Mouse (Mus musculus): ENCODE data around the gene Pkig.

- TF ChIP-seq E2F4 (IDR thresholded peaks at IDR 0.05; ENCODE audit: borderline replicate concordance, low read depth, low read length) (no peak), ZNF384 (IDR thresholded peaks at IDR 0.05; ENCODE audit: low read depth, low read length) (no peak), SIN3A (IDR thresholded peaks at IDR 0.05; ENCODE audit: low read length) (no peak), POLR2A (IDR thresholded peaks at IDR 0.05; ENCODE audit: control insufficient read depth in 1 of 2, insufficient read depth in 1 of 2, low read depth in 1 of 2, low read length in 2 of 2, poor library complexity in 1 of 2) (no peak; a peak in 1 of 4 replicates), NELFE (IDR thresholded peaks at IDR 0.05; ENCODE audit: low read depth, low read length) (no peak), ELF1 (IDR thresholded peaks at IDR 0.05; ENCODE audit: low read depth, low read length) (no peak), CTCF (IDR thresholded peaks at IDR 0.05 in 2 of 3, conservative IDR thresholded peaks at IDR 0.05 in 1 of 3; ENCODE audit: control insufficient read depth in 1 of 3, insufficient read depth in 1 of 3, low read depth in 2 of 3, low read length in 3 of 3, poor library complexity in 1 of 3, severe bottlenecking in 1 of 3) (no peak)
Observed at GRCm38 (mm10) chr2:163613206-163613605, 45.0 kb upstream of the Pkig start.
